Mouse (Mus musculus) layer of hippocampus, postnatal 14 days (tissue): ENCODE results near the gene Olfr722. TPM values are rescaled to one million over a fixed set of nuclear protein-coding genes. Genes with fewer than 3 reads are reported as not detected.
A peak's percentile ranks its signal among the peaks of the same experiment; 100 is the strongest.
"Not testable (repeated sequence)": the region's sequence is repeated elsewhere in the genome, so short reads cannot be mapped to it uniquely, and the experiment has no call there.

Experiments
- DNase-seq, 2 experiments: peaks; one replicate each; pipeline ENCODE4 v3.0.0; 2021 to 2022; ENCODE audit warnings: low spot score in 2 of 2, mixed read lengths in 1 of 2
- long read RNA-seq, 2 experiments: library from polyadenylated mRNA; stranded (forward); transcript quantifications; one replicate each; pipeline ENCODE4 v2.0.0; 2021
- total RNA-seq, 2 experiments: library from RNA; stranded (reverse); gene quantifications; 2 replicates each; pipeline ENCODE4 v1.2.3; 2021

Olfr722 gene
- total RNA-seq = not detected
- long read RNA-seq, experiment 1 = 0 reads
- long read RNA-seq, experiment 2 = 0 reads

GRCm38 (mm10) chr14:49901899-49902298 lies at the start of gene Olfr722:
Gene Olfr722 (minus strand): TSS chr14:49901999.
- no peak for DNase-seq

- DNase-seq = not testable (repeated sequence)
These were observed 29.9 kb upstream of the Olfr722 start, which contains the start of gene Olfr723 for GRCm38 (mm10) chr14:49931687-49932086. Gene Olfr723 (minus strand): TSS chr14:49931787.

DNA sequence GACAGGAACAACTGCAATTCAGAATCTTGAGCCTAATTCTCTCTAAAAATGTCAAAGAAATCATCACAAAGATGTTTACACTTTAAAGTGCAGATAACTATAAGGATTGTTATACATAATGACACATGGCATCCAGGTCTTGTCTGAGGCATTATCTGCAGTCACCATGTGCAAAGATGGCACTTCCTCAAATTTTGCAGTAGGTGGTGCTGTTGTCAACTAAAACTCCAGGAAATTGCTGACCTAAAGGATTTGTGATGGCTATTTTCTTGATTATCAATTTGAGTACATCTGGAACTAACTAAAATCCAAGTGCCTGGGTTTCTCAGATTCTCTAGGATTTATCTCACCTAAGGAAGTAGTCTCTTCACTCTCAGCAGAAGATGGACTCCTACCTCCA lies 41.4 kb downstream of the Olfr722 start:
- DNase-seq = peak in 1 of 2 experiments; percentile 34

Other genes with a start within 250 kb of the Olfr722 start
- 10 to 100 TPM; 33.4 to 33.9 TPM for gene Armh4, start 118.6 kb downstream of the Olfr722 start, total RNA-seq
- gene Olfr723, start 29.8 kb upstream of the Olfr722 start, total RNA-seq = not detected
- not detected for gene Olfr724, start 61.3 kb upstream of the Olfr722 start, total RNA-seq
- not detected for gene Olfr725, start 138.4 kb upstream of the Olfr722 start, total RNA-seq
- gene Olfr726, start 189.0 kb upstream of the Olfr722 start, total RNA-seq = not detected
- not detected for gene Olfr727, start 221.2 kb upstream of the Olfr722 start, total RNA-seq
- not detected for gene Olfr728, start 240.7 kb upstream of the Olfr722 start, total RNA-seq